Mouse (Mus musculus) hindbrain, embryonic 15.5 days (tissue): ENCODE measurements around the gene Pde4d. TPM values are rescaled to one million over a fixed set of nuclear protein-coding genes. Genes with fewer than 3 reads are reported as not detected.
A peak's percentile ranks its signal among the peaks of the same experiment; 100 is the strongest.

Experiments
- ATAC-seq: fragments of 200-750 bp; cut with Nextera tagmentation; 2 replicates; pipeline ENCODE4 v1.8.0; 2017; ENCODE audit warnings: low read depth, moderate number of reproducible peaks, moderate TSS enrichment; ENCODE audit not compliant: low FRiP score
- H3K27ac ChIP-seq: fragments of 300-500 bp; sonication (generic); replicated peaks from 2 replicates; pipeline ENCODE4 v1.5.1; 2015; ENCODE audit warnings: mild to moderate bottlenecking, inconsistent platforms
- H3K27me3 ChIP-seq: fragments of 300-500 bp; sonication (generic); 2 replicates; pipeline ENCODE4 v1.6.1; 2015; ENCODE audit warnings: control low read depth, inconsistent platforms
- H3K36me3 ChIP-seq: fragments of 300-500 bp; sonication (generic); 2 replicates; pipeline ENCODE4 v1.6.1; 2015; ENCODE audit warnings: control low read depth, inconsistent platforms
- H3K4me1 ChIP-seq: fragments of 300-500 bp; sonication (generic); replicated peaks from 2 replicates; pipeline ENCODE4 v1.6.1; 2015; ENCODE audit warnings: control low read depth, inconsistent platforms
- H3K4me2 ChIP-seq: fragments of 300-500 bp; sonication (generic); 2 replicates; pipeline ENCODE4 v1.6.1; 2015; ENCODE audit warnings: moderate library complexity, mild to moderate bottlenecking, inconsistent platforms
- H3K4me3 ChIP-seq: fragments of 300-500 bp; sonication (generic); 2 replicates; pipeline ENCODE4 v1.5.1; 2015; ENCODE audit warnings: mild to moderate bottlenecking, inconsistent platforms
- H3K9ac ChIP-seq: fragments of 300-500 bp; sonication (generic); 2 replicates; pipeline ENCODE4 v1.6.1; 2015; ENCODE audit warnings: inconsistent platforms
- H3K9me3 ChIP-seq: fragments of 300-500 bp; sonication (generic); 2 replicates; pipeline ENCODE4 v1.6.1; 2016; ENCODE audit warnings: control low read depth, inconsistent platforms
- WGBS: fragments of 180-500 bp; shearing (Covaris S2); methylation state at CpG from one replicate; pipeline ENCODE4 v1.1.7; 2015; 5-methylcytosine and 5-hydroxymethylcytosine counted together
- polyA plus RNA-seq: library from polyadenylated mRNA; unstranded; fragments of >200 nt; fragmentation: Nextera tagmentation; extraction: Ambion mirVana; gene quantifications from 2 replicates; pipeline ENCODE4 v1.2.1, GENCODE M21; 2015

The Pde4d gene
- polyA plus RNA-seq, 1 experiment from 2014 or later = 19.4 TPM

DNA sequence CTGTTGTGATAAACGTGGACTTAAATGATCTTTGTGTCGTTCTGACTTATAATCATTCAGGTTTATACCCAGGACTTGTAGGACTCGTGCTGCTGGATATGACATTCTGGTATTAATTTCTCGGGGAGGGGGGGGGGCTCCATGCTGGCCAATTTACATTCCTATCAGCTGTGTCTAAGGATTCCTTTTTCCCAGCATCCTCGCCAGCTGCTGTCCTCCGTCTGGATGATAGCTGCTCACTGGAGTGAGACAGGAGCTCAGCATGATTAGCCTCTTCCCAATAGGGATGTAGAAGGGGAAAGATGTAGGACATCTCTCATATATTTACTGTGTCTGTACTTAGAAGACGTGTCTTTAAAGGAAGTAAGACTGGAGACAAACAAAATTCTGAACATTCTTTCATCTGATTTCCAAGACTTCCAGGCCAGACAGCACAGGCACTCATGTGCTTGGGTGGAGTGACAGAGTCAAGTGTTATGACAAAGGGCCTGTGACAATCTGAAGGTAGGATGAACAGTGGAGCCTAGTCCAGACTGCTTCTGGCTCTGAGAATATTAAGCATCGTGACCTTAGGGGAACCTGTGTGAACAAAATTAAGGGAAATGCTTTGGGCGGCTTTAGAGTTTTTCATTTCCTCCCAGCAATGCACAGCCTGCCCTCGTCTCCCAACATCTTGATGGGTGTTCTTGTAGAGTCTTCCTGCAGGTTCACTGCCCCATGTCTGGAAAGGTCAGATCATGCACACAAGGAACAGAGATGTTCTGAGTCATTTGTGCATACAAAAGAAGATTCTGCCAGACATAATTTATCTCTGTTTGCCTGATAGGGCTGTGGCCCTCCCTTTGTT is 1215.4 kb downstream of the Pde4d start:
- no peaks in the 10 kb centered on the region for H3K9me3 ChIP-seq
- H3K4me2 ChIP-seq = no peak overlapping the region
- H3K27me3 ChIP-seq = no peaks in the 10 kb centered on the region
- 0 out of 2 replicates have a peak, but pooled peaks have one; percentile 59 for ATAC-seq
- H3K36me3 ChIP-seq = no peaks in the 10 kb centered on the region
- peaks cover 11% of the 10 kb centered on the region for H3K4me1 ChIP-seq
- peak overlapping the region; percentile 72 for H3K27ac ChIP-seq
- WGBS = 41% methylated on average over 10 of the region's 10 CpGs
- H3K9ac ChIP-seq = no peak overlapping the region
- H3K4me3 ChIP-seq = no peak overlapping the region

DNA sequence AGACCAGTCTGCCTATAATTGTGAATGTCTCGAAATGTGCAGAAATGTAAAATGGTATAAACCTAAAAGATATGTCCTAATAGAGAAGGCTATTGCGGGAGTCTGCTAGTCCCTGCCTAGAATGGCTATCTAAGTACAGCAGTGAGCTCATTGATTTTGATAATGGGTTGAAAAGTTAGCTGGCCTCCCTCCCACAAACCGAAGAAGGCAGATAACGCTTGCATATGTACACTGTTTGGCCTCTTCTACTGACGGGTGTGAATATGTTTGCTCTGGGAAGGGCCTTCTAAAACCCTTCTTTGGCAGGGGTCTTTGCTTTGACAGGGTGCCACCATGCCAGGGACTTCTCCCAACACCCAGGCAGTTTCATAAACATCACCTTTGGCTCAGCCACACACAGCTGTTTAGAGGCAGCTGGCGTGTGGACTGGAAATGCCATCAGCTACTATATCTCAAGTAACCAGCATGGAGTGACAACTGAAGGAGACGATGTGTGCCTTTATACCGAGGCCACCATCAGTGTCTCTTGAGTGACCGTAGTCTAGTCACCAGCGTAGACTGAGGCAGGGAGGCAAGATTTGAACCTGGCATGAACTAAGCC is 1216.2 kb downstream of the Pde4d start:
- peaks cover 11% of the 10 kb centered on the region for H3K4me1 ChIP-seq
- H3K27ac ChIP-seq = no peak overlapping the region
- no peaks in the 10 kb centered on the region for H3K9me3 ChIP-seq
- H3K9ac ChIP-seq = no peak overlapping the region
- H3K36me3 ChIP-seq = no peaks in the 10 kb centered on the region
- H3K4me3 ChIP-seq = no peak overlapping the region
- 85% methylated on average over 10 of the region's 10 CpGs for WGBS
- H3K27me3 ChIP-seq = no peaks in the 10 kb centered on the region
- H3K4me2 ChIP-seq = no peak overlapping the region
- ATAC-seq = no peak

DNA sequence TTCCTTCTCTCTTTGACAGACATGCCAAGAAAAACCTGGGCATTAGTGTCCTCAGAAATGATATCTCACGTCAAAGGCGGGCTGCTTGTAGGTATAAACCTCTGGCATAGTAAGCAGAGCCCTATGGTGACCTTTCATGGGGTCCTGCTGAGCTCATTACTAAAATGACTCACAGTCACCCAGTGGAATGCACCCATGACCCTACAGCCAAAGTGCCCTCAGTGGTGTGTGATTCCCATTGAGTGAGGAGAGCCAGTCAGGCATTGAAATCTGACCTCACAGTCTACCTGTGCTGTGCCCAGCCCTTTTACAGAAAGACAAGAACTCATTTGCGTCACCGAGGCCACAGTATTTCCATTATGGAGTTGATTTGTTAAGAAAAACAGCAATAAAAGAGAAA is 1220.2 kb downstream of the Pde4d start:
- no peaks in the 10 kb centered on the region for H3K36me3 ChIP-seq
- no peak for ATAC-seq
- H3K9ac ChIP-seq = no peak overlapping the region
- H3K27me3 ChIP-seq = no peaks in the 10 kb centered on the region
- H3K4me2 ChIP-seq = no peak overlapping the region
- 79% methylated on average over 4 of the region's 4 CpGs for WGBS
- H3K27ac ChIP-seq = no peak overlapping the region
- H3K9me3 ChIP-seq = no peaks in the 10 kb centered on the region
- no peak overlapping the region for H3K4me3 ChIP-seq
- peaks cover 9% of the 10 kb centered on the region for H3K4me1 ChIP-seq

DNA sequence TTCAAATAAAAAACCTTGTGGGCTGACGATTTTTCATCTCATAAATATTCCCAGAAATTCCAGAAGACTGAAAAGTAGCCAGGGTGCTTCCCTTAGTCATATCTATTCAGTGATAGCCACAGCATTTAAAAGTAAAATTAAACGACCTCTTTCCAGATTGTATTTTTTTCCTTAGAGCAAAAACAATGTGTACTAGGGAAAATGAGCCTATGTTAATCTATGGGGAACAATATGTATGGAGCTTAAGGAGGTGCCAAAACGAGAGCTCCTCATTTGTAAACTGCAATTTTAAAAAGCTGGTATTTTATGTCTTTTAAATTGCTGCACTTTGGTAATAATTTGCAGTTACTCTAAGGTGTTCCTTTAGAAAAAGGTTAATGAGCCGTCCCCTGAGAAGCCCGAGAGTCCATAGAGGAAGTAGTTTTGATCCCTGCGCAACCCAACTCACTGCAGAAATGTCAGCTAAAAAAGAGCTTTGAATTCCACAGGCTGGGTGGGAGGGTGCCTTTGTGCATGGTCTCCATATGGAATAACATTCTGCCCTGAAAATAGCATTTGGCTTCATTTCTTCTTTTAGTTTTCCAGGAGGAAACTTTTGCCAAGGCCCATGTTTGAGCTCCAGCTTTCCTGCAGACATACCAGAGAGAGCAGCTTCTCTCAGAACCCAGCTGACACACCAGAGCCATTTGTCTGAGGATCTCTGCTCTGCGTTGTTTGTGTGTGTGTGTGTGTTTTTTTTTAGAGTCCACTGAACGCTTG is 1222.0 kb downstream of the Pde4d start:
- Histone ChIP-seq H3K9me3 (no peaks in the 10 kb centered on the region), H3K9ac (no peak overlapping the region), H3K4me2 (no peak overlapping the region), H3K27me3 (no peaks in the 10 kb centered on the region), H3K4me1 (no peaks in the 10 kb centered on the region), H3K36me3 (no peaks in the 10 kb centered on the region), H3K27ac (no peak overlapping the region), H3K4me3 (no peak overlapping the region)
- 57% methylated on average over 8 of the region's 8 CpGs for WGBS
- ATAC-seq = no peak

DNA sequence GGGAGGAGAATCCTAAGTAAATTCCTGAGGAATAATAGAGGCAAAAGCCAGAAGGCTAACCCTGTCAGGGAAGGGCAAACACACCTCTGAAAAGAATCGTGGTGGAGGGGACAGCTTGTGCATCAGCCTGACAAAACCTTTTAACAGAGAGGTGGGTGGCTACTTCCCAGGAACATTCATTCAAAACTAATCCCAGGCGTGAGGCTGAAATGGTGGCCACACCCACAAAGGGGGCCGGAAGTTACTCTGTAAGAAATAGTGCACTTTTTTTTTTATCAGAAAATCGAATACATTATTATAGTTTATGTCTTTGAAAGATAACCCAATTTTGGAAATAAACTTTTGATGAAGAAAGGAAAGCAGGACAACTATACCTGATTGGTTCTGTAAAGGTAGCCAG is 1227.3 kb downstream of the Pde4d start:
- 62% methylated on average over 4 of the region's 4 CpGs for WGBS
- Histone ChIP-seq H3K27me3 (no peaks in the 10 kb centered on the region), H3K4me3 (no peak overlapping the region), H3K9ac (no peak overlapping the region), H3K9me3 (no peaks in the 10 kb centered on the region), H3K4me1 (no peaks in the 10 kb centered on the region), H3K27ac (no peak overlapping the region), H3K4me2 (no peak overlapping the region), H3K36me3 (no peaks in the 10 kb centered on the region)
- ATAC-seq = no peak

DNA sequence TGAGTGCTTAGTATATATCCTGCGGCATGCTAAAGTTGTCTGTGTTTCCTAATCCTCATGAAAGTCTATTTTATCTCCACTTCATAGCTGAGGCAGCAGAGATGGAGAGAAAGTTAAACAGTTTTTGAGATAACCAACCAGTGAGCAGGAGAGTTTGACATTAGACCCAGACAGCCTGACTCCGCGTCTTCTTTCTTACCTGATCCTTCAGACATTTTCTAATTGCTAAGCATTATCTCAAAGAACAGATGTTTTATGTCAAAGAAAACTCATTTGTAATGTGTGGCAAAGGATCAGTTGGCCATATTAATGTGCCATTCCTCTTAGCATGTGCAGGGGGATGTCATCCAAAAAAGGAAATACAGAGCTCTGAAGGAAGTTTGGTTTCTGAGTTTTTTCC is 1227.9 kb downstream of the Pde4d start:
- H3K9ac ChIP-seq = no peak overlapping the region
- WGBS = 83% methylated on average over 3 of the region's 3 CpGs
- no peaks in the 10 kb centered on the region for H3K36me3 ChIP-seq
- no peaks in the 10 kb centered on the region for H3K4me1 ChIP-seq
- H3K27me3 ChIP-seq = no peaks in the 10 kb centered on the region
- H3K4me2 ChIP-seq = no peak overlapping the region
- ATAC-seq = no peak
- no peak overlapping the region for H3K4me3 ChIP-seq
- H3K27ac ChIP-seq = no peak overlapping the region
- no peaks in the 10 kb centered on the region for H3K9me3 ChIP-seq

DNA sequence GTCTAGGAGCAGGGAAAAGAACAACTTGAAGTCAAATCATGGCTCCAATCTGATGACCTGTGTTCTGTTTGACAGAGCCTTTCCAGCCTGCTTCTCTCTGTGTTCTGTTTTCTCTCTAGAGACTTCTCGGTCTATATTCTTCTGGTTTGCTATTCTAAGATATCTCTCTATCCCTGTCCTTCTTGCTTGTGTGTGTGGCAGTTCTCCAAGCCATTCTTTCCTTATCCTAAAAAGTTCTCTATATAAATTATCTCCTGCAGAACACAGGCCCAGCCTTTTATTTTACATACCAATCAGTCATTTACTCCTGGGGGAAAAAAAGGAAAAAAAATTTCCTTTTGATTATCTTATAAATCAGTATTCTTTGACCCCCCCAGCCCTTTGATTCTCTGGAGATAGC is 1229.2 kb downstream of the Pde4d start:
- ATAC-seq = no peak
- Histone ChIP-seq H3K4me1 (peaks cover 2% of the 10 kb centered on the region; the same call in 1 of the 2 replicates), H3K9me3 (no peaks in the 10 kb centered on the region), H3K9ac (no peak overlapping the region), H3K27me3 (no peaks in the 10 kb centered on the region), H3K36me3 (no peaks in the 10 kb centered on the region), H3K4me3 (no peak overlapping the region), H3K4me2 (no peak overlapping the region), H3K27ac (no peak overlapping the region)
- 92% methylated on average over 1 of the region's 1 CpGs for WGBS

DNA sequence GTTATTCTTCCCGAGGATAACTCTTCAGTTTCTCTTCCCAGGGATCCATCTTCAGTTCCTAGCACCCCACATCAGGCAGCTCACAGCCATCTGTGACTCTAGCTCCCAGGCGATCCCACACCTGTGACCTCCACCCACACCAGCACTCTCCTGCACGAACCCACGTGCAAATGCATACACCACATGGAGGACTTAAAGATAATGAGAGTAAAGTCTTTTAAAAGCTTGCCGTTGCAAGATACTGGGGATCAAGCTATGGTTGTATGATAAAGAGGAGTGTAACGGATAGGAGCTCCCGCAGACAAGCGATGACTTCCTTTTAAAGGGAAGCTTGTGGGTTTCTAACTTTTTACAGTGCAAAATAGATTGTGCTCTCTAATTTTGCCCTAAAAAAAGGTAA is 1230.5 kb downstream of the Pde4d start:
- Histone ChIP-seq H3K9ac (no peak overlapping the region), H3K4me3 (no peak overlapping the region), H3K27ac (no peak overlapping the region), H3K4me1 (peaks cover 7% of the 10 kb centered on the region; the same call in 1 of the 2 replicates), H3K9me3 (no peaks in the 10 kb centered on the region), H3K27me3 (no peaks in the 10 kb centered on the region), H3K4me2 (no peak overlapping the region), H3K36me3 (no peaks in the 10 kb centered on the region)
- WGBS = 87% methylated on average over 8 of the region's 8 CpGs
- no peak for ATAC-seq

DNA sequence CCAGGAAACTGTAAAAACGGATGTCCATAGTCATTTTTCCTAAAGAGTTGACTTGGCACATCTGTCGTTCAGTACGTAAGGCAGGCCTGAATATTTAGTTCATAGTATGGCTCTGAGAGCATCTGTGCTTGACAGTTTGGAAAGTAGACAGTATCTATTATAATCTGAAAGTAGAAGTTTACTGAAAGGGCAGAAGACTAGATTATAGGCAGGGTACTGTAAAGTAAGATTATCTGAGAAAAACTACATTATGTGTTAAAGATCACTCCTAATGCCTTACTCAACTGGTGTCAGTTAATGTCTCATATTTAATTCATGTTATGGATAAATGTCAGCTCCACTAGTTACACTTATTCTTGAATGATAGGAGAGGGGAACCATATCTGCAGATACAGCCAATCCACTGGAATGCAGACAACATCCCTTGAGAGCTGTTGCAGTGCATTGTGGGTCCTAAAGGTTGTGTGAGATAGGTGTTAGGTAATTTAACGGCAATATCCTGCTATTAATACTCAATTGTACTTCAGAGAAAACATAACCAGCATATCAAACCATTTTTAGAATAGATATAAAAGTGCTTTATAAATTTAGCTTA is 1232.0 kb downstream of the Pde4d start:
- ATAC-seq = no peak
- Histone ChIP-seq H3K4me2 (no peak overlapping the region), H3K9me3 (no peaks in the 10 kb centered on the region), H3K4me3 (no peak overlapping the region), H3K36me3 (no peaks in the 10 kb centered on the region), H3K27ac (no peak overlapping the region), H3K27me3 (no peaks in the 10 kb centered on the region), H3K4me1 (peaks cover 17% of the 10 kb centered on the region; the same call in 1 of the 2 replicates), H3K9ac (no peak overlapping the region)
- WGBS = 88% methylated on average over 4 of the region's 4 CpGs

DNA sequence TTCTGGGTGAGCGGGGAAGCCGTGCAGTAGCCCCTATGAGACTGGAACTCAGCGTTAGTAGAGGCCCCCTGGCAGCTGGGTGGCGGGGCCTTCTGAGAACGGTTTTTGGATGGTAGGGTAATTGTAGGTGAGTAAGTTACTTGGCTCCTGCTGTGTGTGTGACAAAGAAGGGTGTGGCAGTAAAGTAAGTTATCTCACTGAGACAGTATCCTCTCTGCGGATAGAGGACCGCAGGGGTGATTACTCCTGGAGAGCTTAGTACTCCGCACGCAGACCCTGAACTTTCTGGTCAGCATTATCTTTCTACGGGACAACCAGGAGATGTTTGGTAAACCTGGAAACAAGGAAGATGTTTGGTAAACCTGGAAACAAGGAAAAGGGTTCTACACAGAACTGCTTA is 1233.3 kb downstream of the Pde4d start:
- no peak for ATAC-seq
- H3K9ac ChIP-seq = no peak overlapping the region
- no peak overlapping the region for H3K4me3 ChIP-seq
- H3K4me1 ChIP-seq = peaks cover 17% of the 10 kb centered on the region; the same call in 1 of the 2 replicates
- no peak overlapping the region for H3K4me2 ChIP-seq
- no peak overlapping the region for H3K27ac ChIP-seq
- 75% methylated on average over 10 of the region's 10 CpGs for WGBS
- no peaks in the 10 kb centered on the region for H3K9me3 ChIP-seq
- no peaks in the 10 kb centered on the region for H3K36me3 ChIP-seq
- no peaks in the 10 kb centered on the region for H3K27me3 ChIP-seq

DNA sequence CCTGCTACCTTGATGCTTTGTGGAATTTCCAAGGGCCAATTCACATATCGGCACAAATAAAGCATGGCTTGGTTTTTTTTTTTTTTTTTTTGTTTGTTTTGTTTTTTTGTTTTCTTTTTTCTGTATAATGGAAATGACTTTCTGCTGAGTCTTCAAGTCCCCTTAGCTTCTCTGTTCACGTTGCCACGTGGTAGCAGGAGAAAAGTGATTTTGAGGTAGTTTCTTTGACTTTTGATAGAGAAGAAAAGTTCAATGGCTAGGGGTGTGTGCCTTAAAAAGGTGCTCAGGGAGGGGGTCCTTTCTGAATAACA is 1235.2 kb downstream of the Pde4d start:
- no peaks in the 10 kb centered on the region for H3K36me3 ChIP-seq
- H3K27ac ChIP-seq = no peak overlapping the region
- H3K4me1 ChIP-seq = peaks cover 17% of the 10 kb centered on the region; the same call in 1 of the 2 replicates
- H3K9ac ChIP-seq = no peak overlapping the region
- H3K27me3 ChIP-seq = no peaks in the 10 kb centered on the region
- ATAC-seq = no peak
- H3K9me3 ChIP-seq = no peaks in the 10 kb centered on the region
- H3K4me2 ChIP-seq = peak overlapping the region; percentile 63
- 9% methylated on average over 3 of the region's 3 CpGs for WGBS
- H3K4me3 ChIP-seq = peak overlapping the region; percentile 37
